Mouse (Mus musculus) heart, postnatal 25 days (tissue): ENCODE results near the gene Dtd1. TPM values are rescaled to one million over a fixed set of nuclear protein-coding genes. Genes with fewer than 3 reads are reported as not detected.

ENCODE experiments used
- DNase-seq: peaks from one replicate; pipeline ENCODE4 v3.0.0; 2022; ENCODE audit warnings: low spot score
- intact Hi-C: fragments of 180-260 bp; cut with DNase I; formaldehyde crosslinking; loops from one replicate; pipeline ENCODE4 v1.15.1; 2025
- total RNA-seq, 2 experiments: library from RNA; stranded (reverse); gene quantifications; 2 replicates each; pipeline ENCODE4 v1.2.3; 2021

The Dtd1 gene
- total RNA-seq, 2 experiments from 2014 or later: 10.9 to 11.2 TPM

DNA sequence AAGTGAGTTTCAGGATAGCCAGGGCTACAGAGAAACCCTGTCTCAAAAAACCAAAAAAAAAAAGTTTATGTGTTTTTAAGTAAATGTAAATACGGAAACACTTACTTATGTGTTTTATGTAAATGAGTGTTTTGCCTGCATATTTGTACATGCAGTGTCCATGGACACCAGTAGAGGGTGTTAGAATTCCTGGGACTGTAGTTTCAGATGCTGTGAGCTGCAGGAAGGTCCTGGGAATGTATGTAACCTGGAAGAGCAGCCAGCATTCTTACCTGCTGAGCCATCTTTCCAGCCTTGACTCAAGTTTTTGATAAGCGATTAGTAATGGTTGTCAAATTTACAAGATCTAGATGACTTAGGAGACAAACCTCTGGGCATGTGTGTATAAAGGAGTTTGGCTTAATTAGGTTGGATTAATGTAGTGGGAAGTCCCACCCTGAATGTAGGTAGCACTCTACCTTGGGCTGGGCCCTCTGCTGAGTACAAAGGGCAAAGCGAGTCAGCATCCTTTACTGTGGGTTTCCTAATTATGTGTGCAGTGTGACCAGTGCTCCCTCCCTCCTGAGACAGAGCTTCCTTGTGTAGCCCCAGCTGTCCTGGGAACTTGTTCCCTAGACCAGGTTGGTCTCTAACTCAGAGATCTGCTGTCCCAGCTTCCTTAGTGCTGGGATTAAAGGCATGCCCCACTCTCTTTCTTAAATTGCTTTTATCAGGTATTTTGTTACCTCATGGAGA, 101.9 kb downstream of the Dtd1 start:
- intact Hi-C loops: no loop called here
- DNase-seq: no peak

DNA sequence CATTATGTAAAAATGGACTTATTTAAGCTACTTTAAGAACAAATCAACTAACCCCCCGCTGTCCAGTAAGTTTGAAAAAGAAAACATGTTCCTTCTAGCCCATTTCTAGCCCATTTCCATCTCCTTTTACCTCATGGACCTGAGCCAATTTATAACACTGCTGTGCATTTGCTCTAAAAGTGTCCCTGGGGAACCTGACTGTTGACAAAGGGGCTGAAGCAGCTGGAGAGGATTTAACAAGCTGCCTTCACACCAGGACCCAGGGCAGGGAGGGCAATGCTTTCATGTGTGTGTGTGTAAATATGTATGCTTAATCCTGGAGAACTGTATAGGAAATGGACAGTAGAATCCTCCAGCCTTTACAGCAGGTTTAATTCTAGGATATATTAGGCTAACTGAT, 109.6 kb downstream of the Dtd1 start:
- intact Hi-C loops: no loop called here
- no peak for DNase-seq

DNA sequence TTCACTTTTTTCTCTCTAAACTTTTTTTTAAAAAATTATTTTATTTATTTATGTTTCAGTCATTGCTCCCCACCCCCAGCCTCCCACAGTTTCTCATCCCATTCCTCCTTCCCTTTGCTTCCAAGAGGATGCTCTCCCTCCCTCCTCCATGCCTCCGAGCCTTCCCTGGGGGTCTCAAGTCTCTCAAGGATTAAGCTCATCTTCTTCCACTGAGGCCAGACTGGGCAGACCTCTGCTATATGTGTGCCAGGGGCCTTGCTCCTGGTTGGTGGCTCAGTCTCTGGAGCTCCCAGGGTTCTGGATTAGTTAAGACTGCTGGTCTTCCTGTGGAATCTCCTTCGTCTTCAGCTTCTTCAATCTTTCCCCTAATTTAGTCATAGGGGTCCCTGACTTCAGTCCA, 110.0 kb downstream of the Dtd1 start:
- no peak for DNase-seq
- intact Hi-C loops: no loop called here

DNA sequence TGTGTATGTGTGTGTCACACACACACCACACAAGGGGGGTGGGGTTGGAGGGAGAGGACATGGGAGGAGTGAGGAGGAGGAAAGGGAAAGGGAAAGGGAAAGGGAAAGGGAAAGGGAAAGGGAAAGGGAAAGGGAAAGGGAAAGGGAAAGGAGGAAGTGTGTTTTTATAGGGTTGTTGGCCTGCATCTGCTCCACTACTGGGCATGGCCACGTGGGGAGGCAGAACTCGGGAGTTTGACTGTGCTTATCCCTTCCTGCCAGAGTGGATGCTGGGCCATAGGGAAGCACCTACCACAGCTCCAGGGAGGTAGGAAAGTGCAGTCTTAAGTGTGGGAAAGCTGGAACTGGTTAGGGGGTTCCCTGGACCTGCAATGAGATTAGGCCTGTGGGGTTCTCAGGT, 114.9 kb downstream of the Dtd1 start:
- DNase-seq: no peak
- intact Hi-C loops: no loop called here

DNA sequence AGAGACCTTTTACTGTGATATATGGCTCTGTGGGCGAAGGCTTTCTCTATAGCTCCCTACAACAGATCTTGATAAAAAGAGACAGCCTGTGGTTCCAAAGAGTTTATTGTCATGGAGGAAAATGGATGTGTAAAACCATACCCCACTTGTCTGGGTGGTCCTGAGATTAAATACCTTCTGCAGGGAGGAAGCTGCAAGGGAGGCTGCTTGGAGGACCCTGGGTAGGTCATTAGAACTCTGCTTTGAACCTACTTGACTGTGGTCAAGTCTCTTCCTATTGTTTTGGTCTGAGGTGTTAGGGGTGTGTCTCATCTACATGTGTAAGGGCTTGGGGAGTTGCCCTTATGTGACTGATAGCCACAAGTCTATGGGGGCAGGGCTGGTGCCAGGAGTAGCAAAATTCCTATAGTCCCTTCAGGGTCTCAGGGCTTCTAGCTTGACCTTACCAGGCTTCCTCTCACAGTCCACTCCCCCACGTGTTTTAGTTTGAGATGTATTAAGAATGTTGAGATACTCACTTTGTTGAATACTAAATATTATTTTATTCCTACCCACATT, 115.6 kb downstream of the Dtd1 start:
- no peak for DNase-seq
- intact Hi-C loops: no loop called here

DNA sequence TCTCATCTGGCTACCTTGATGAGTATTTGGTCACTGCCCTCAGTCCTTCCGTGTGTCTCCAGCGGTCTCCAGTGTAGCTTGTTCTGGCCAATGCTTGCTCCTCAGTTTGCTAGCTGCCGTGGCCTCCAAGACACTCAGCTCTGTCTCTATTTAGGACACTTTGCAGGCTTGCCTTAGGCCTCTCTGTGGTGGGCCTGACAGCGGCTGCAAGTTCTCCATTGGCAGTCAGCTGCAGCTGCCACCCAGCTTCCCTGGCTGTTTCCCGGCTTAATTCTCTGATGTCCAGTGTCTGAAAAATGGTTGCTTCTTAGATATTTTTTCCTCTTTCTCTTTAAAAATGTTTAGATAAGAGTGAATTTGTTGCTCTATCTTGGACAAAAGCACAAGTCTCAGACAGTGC, 116.6 kb downstream of the Dtd1 start:
- intact Hi-C loops: no loop called here
- DNase-seq: no peak

DNA sequence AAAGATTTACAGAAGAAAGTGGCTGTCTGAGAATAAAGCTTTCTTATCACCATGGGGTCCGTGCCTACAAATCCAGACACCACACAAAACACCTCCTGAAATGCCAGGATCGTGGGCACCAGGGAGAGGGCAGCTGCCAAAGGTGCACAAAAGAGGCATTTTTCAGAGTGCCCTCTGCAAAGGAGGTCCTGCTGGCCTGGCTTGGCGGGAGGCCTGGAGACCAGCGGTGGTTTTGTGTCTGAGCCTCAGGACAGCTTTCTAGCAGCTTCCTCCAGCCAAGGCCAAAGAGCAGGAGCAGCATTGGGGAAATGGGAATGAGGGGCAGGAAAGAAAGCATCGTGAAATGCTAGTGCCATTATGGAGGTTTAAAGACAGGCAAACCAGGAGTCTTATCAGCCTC, 118.6 kb downstream of the Dtd1 start:
- no peak for DNase-seq
- intact Hi-C loops: no loop called here

DNA sequence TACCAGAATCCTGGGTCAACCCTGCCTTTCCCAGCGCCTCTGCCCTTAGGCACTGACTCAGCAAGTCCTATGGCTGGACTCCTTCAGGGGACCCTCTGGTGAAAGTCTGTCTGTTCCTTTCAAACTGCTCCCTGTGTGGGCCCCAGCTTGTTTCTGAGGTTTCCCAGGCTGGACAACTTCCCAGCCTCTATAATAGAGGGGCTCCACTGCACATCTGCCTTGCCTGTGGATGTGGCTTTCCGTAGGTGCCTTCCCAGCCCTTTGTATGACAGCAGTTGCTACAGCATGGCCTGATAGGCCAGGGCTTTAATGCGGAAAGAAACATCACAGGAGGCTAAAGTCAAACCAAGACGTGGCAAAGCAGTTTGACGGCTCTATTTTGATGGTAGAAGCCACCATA, 119.6 kb downstream of the Dtd1 start:
- intact Hi-C loops: no loop called here
- no peak for DNase-seq

DNA sequence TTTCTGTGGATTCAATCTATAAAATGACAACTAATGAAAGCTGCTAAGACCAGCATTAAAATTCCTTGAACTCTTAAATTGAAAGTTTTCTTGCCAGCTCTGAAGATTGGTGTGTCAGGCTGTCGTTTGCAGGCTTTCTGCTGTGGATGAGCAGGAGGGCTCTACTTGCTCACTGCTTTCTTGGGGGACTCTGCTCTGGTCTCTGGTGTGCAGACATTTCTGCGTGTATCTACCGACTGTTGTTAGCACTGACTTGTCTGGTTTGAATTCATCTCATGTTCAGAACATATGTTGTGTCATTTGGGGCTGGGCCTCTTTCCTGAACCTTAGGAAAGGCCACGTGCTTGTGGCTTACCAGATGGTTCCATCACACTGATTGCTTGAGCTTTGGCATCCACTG, 120.0 kb downstream of the Dtd1 start:
- intact Hi-C loops: loop anchor here (10.0 kb wide), 1 partner anchor 145 kb away; no protein-coding TSS in a partner anchor
- no peak for DNase-seq

DNA sequence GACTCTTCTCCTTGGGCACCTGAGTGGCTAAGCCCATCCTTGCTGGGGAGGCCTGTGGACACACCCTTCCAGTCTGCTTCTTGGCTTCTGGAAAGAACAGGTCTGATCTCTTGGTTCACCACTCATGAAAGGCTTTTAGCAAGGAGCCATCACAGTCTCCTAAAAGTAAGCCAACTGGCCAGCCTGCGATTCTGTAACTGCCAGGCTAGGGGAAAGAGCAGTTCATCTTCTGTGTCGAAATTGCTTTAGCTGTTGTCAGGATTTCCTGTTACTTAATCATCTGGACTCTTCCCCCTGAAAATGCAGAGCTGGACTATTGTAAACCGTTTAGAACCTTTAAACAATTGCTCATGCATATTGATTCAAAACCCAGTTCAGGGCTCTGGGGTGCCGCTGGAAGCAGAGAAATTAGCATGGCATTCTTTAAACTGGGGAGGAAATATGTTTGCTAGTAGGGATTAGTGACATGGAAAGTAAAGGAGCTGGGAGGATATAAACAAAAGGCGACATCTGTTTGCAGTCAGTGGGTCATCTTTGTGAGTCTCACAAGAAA, 120.8 kb downstream of the Dtd1 start:
- DNase-seq: no peak
- intact Hi-C loops: loop anchor here (10.0 kb wide), 1 partner anchor 144 kb away; no protein-coding TSS in a partner anchor

DNA sequence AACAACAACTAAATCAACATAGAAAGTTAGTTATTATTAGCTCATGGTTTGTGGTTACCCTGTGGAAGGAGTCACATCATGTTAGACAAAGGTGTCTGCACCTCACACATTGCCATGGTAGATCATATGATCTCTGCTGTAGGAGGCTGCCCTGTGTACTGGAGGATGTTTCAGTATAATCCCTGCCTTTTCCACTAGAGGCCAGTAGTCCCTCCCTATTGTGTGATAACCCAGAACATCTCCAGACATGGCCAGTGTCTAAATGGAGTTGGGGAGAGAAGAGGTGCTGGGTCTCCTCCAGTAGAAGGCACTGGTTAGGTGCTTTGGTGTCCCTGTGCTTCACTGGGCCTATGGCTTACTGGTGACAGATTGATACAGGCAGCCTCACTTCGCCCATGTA, 125.0 kb downstream of the Dtd1 start:
- intact Hi-C loops: loop anchor here (10.0 kb wide), 1 partner anchor 140 kb away; no protein-coding TSS in a partner anchor
- no peak for DNase-seq

DNA sequence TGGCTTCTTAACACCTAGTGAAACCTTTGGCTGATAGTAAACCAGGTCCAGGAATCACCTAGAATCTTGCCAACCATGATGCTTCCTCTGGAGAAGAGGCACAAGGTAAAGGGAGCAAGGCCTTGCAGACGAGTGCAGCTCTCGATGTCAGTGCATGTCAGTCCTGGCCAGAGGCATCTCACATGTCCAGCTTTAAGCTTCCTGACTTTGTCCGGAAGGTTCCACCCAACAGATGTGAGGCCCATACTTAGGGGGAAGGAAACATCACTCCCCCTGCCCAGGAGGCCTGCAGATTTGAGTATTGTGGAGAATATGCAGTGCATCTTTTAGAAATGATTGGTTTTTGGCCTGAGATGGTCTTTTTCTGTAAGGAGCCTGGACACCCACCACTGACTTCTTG, 127.4 kb downstream of the Dtd1 start:
- no peak for DNase-seq
- intact Hi-C loops: loop anchor here (10.0 kb wide), 1 partner anchor 138 kb away; no protein-coding TSS in a partner anchor

DNA sequence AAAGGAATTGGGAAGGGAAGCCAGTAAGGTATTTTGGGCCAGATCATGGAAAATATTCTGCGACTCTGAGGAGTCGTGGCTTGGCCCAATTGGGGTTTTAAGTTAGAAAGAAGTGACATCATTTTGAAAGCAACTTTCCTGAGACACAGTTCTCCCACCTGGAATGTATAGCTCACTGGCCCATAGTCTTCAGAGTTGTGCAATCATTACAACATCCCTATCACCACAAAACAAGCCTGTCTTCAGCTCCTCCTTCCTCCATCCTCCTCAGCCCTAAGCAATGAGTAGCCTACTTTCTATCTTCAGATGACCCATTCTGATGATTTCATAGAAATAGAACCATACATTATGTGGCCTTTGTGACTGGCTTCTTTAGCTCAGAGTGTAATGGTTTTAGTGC, 130.1 kb downstream of the Dtd1 start:
- intact Hi-C loops: loop anchor here (10.0 kb wide), 1 partner anchor 135 kb away; no protein-coding TSS in a partner anchor

DNA sequence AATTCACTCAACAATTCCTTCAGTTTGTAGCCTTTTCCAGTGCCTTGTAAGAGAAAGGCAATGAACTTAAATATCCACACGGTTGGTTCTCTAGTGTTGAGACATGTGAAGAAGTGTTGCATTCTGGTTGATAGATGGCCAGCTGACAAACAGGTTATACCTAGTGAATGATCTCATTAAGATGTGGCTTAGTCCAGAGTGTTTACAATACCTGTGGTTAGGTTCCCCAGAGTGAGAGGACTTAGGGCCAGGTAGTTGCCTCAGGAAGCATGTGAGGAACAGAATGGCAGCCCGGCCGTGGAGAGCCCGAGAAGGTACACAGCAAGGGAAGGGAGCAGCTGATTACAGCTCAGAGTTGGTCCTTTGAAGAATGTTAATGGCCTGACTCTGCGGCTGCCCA, 138.5 kb downstream of the Dtd1 start:
- intact Hi-C loops: no loop called here
- no peak for DNase-seq

More for the DNA sequence above, 130.1 kb downstream of the Dtd1 start:
- no peak for DNase-seq

DNA sequence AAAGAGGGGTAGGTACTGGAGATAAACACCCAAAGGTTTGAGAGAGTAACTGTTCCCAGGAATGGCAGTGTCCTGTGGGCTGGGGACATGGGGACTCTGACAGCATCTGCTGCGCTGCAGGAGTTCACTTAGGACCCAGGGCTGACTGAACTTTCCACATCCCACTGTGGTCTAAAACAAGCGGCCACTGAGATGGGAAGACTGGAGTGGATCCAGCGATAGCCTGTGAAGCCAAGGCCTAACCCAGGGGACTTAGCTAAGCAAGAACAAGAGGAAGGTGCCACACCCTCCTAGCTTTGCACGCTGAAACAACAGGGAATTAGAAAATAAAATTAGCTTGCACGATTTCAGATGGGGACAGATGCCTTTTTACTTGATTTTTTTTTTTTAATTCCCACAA, 138.9 kb downstream of the Dtd1 start:
- DNase-seq: peak; percentile 49

DNA sequence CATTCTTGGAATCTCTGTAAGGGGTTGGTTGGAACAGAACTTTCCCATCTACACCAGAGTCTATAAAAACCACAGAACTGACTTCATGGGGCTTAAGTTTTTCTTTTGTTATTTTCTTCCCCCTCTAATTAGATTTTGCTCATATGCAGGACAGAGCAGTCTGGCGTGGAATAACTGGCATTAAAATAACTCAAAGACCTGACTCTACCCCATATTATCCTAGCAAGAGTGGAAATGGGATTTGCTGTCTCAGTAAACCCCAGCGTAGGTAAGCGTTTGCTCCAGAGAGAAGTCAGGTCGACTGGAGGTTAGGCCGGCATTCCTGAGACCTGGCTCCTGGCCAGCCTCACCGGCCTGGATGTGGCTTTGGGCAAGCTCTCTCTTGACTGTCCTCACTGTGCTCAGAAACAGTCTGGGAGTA, 140.9 kb downstream of the Dtd1 start:
- intact Hi-C loops: no loop called here
- DNase-seq: no peak

More for the DNA sequence above, 138.9 kb downstream of the Dtd1 start:
- intact Hi-C loops: no loop called here

DNA sequence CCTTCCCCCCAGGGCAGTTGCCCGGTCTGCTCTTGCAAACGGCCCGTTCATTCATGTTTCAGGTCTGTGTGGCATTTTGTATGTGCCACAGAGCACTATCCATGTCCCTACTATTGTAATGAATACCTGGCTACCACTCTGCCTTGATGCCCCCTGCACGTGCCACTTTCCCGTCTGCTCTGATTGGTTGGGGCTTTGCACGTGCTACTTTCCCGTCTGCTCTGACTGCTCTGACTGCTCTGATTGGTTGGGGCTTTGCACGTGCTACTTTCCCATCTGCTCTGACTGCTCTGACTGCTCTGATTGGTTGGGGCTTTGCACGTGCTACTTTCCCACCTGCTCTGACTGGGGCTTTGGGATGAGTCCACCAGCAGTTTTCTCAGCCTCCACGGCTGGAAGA, 142.3 kb downstream of the Dtd1 start:
- DNase-seq: no peak

DNA sequence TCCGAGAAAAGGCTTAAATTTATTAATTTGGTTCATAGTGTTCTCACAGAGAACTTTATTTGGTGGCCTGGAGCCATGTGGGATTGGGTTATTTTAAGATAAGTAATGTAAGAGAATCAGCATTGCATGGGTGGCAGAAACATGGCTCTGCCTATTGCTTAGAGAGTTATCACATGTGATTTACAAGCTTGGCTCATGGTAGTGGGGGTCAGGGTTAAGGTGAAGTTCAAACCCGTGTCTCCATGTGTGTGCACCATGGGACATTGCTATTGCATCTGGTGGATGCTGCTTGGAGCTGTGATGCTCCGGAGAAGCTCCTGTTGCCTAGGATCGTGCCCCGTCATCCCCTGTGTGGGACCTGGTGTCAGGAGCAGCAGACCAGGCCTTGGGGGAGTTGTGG, 143.6 kb downstream of the Dtd1 start:
- intact Hi-C loops: no loop called here
- no peak for DNase-seq

More for the DNA sequence above, 142.3 kb downstream of the Dtd1 start:
- intact Hi-C loops: no loop called here

DNA sequence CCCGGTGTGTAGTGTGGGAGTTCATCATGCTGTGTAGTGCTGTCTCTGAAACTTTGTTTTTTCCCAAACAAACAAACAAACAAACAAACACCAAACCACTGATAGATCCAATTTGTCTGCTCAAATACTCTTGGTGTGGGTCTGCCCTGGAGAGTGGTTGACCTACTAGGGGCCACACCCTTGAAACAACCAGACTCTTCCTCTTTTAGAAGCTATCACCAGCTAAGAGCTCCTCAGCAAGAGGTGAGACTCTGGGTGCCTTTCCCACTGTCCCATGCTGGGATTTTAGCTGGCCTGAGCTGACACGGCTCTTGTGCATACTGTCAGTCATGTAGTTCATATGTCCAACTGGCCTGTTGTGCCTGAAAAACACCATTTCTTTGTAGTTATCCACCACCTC, 145.6 kb downstream of the Dtd1 start:
- intact Hi-C loops: no loop called here
- DNase-seq: no peak

DNA sequence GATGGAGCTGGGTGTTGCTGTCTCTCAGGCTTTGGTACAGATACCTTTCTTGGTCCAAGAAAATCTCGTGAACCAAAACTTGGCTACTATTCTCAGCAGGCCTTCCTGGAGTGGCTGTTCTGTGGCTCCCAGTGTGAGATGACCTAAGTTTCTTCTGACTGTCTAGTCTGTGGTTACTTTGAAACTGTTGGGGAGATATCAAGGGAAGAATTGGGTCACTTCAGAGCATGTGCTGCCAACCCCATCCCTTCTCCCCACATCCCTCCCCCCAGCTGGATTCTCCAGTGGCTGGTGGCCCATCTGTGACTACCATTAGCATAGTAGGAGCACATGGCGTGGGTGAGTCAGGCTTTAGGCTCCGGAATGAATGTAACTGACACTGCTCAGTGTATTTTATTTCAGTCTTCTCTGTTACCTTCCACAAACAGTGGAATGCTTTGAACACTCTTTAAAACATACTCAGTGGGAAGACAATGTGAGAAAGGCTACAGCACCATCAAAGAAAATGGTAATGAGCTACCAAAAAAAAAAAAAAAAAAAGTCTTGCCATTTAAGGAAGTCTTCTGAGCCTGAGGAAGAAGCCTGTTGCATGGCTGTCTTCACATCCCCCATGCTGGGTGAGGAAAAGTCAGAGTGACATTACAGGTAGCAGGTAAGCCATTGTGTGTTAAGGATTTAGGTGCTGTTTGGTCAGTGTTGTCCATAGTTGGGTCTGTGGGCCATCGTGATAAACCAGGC, 146.5 kb downstream of the Dtd1 start:
- DNase-seq: peak; percentile 10
- intact Hi-C loops: no loop called here

DNA sequence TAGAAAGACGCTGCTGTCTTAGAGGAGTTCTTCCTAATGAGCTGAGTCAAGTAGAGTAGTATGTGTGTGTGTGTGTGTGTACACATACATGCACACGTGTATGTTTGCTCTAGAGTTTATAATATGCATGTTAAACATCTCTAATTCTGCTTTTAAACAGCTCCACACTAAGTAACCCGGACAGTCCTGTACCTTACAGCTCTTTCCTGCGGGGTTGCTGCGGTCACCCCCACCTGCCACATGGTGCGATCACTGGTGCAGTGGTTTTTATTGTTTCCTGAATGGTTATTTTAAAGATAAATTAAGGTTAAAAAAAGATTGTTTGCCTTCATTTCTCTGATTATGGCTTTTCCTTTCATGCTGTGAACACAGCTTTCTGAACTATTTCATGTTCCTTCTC, 153.9 kb downstream of the Dtd1 start:
- intact Hi-C loops: no loop called here
- DNase-seq: no peak
